Mouse (Mus musculus) heart, adult 2 months (tissue): Measurements from ENCODE around the gene Tinf2. TPM values are rescaled to one million over a fixed set of nuclear protein-coding genes. Genes with fewer than 3 reads are reported as not detected.

Experiments used
- DNase-seq, 2 experiments: peaks; one replicate each; pipeline ENCODE4 v3.0.0; 2021
- H3K27ac ChIP-seq: fragments of 200-600 bp; 2 replicates; pipeline ENCODE4 v1.8.1; 2022
- H3K27me3 ChIP-seq: fragments of 200-500 bp; 2 replicates; pipeline ENCODE4 v1.6.1; 2012; ENCODE audit warnings: mild to moderate bottlenecking, low read length, inconsistent platforms, mixed read lengths; ENCODE audit not compliant: control insufficient read depth, insufficient read depth
- H3K36me3 ChIP-seq: fragments of 200-500 bp; 2 replicates; pipeline ENCODE4 v1.6.1; 2012; ENCODE audit warnings: low read length, inconsistent platforms; ENCODE audit not compliant: control insufficient read depth, insufficient read depth
- H3K4me1 ChIP-seq: fragments of 200-500 bp; 2 replicates; pipeline ENCODE4 v1.6.1; 2011; ENCODE audit warnings: low read length; ENCODE audit not compliant: control insufficient read depth, insufficient read depth
- H3K4me3 ChIP-seq: fragments of 200-600 bp; 2 replicates; pipeline ENCODE4 v1.8.1; 2022
- H3K79me2 ChIP-seq: fragments of 200-500 bp; replicated peaks from 2 replicates; pipeline ENCODE4 v1.6.1; 2012; ENCODE audit warnings: mild to moderate bottlenecking, inconsistent platforms, low read length, moderate library complexity, mixed read lengths; ENCODE audit not compliant: control insufficient read depth, insufficient read depth
- H3K9ac ChIP-seq: fragments of 200-500 bp; 2 replicates; pipeline ENCODE4 v1.6.1; 2012; ENCODE audit warnings: low read depth, mild to moderate bottlenecking, control low read depth, inconsistent platforms, low read length, mixed read lengths
- CTCF ChIP-seq: fragments of 200-600 bp; IDR thresholded peaks from 2 replicates; pipeline ENCODE4 v1.8.1; 2022; ENCODE audit warnings: antibody characterized with exemption, mild to moderate bottlenecking, moderate library complexity
- EP300 ChIP-seq: fragments of 200-500 bp; IDR thresholded peaks from 2 replicates; pipeline ENCODE4 v1.6.1; 2011; ENCODE audit warnings: low read depth, low read length, control low read depth; ENCODE audit not compliant: insufficient read depth
- POLR2A ChIP-seq: fragments of 200-500 bp; IDR thresholded peaks from 2 replicates; pipeline ENCODE4 v1.6.1; 2011; ENCODE audit warnings: mild to moderate bottlenecking, low read depth, low read length, control low read depth; ENCODE audit not compliant: insufficient read depth
- WGBS: fragments of 180-500 bp; shearing (Covaris S2); methylation state at CpG from one replicate; pipeline ENCODE4 v1.1.7; 2018; 5-methylcytosine and 5-hydroxymethylcytosine counted together
- intact Hi-C: fragments of 180-260 bp; cut with DNase I; formaldehyde crosslinking; loops from one replicate; pipeline ENCODE4 v1.15.1; 2025
- polyA plus RNA-seq: library from polyadenylated mRNA; depleted of rRNA; stranded (reverse); fragments of >200 nt; gene quantifications from 2 replicates; pipeline ENCODE4 v1.2.3, GENCODE M21; 2012
- total RNA-seq, 2 experiments: library from RNA; stranded (reverse); gene quantifications; 2 replicates each; pipeline ENCODE4 v1.2.3; 2021

The Tinf2 gene
- total and polyA plus RNA-seq, 3 experiments = 7.6 to 12.8 (median 12.6) TPM

DNA sequence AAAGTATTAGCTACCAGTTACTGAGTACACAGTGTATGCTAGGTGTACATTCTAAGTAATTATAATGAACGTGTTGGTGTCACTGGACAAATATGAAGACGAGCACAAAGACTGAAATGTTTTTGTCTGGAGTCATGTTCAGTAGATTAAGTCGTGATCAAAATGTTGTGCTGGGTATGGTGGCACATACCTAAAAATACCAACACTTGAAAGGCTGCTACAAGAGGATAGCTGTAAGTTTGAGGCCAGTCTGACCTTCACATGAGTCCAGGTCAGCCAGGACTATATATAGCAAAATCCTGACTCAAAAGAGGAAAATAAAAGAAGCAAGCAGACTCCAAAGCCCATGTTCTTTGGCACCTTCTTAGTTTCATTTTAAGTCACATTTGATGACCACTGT, 24.7 kb downstream of the Tinf2 start:
- Histone ChIP-seq H3K79me2 (no peaks in the 10 kb centered on the region), H3K36me3 (peaks cover 12% of the 10 kb centered on the region; the same call in 1 of the 2 replicates), H3K27ac (peak overlapping the region; percentile 88), H3K9ac (no peak overlapping the region), H3K4me1 (peaks cover 1% of the 10 kb centered on the region), H3K27me3 (no peaks in the 10 kb centered on the region), H3K4me3 (no peak overlapping the region)
- no peak for TF ChIP-seq CTCF
- TF ChIP-seq POLR2A = no peak
- no peak for TF ChIP-seq EP300
- 48% methylated on average over 3 of the region's 3 CpGs for whole genome bisulfite sequencing
- intact Hi-C loops = no loop called here
- no peak for DNase-seq

DNA sequence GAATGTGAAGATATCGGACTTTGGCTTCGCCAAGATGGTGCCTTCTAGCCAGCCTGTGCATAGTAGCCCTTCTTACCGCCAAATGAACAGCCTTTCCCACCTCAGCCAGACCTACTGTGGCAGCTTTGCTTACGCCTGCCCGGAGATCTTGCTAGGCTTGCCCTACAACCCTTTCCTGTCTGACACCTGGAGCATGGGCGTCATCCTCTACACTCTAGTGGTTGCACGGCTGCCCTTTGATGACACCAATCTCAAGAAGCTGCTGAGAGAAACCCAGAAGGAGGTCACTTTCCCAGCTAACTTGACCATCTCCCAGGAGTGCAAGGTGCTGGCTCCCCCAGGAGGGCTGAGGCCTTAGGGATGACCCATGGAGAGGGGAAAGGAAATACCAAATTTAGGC, 30.1 kb downstream of the Tinf2 start:
- no peak overlapping the region for H3K4me3 ChIP-seq
- 80% methylated on average over 7 of the region's 7 CpGs for WGBS
- no peak overlapping the region for H3K9ac ChIP-seq
- no peaks in the 10 kb centered on the region for H3K79me2 ChIP-seq
- no peaks in the 10 kb centered on the region for H3K27me3 ChIP-seq
- no peaks in the 10 kb centered on the region for H3K36me3 ChIP-seq
- no peak for TF ChIP-seq EP300
- TF ChIP-seq CTCF = no peak
- no peak for TF ChIP-seq POLR2A
- H3K4me1 ChIP-seq = no peaks in the 10 kb centered on the region
- intact Hi-C loops = no loop called here
- H3K27ac ChIP-seq = no peak overlapping the region
- DNase-seq = no peak

DNA sequence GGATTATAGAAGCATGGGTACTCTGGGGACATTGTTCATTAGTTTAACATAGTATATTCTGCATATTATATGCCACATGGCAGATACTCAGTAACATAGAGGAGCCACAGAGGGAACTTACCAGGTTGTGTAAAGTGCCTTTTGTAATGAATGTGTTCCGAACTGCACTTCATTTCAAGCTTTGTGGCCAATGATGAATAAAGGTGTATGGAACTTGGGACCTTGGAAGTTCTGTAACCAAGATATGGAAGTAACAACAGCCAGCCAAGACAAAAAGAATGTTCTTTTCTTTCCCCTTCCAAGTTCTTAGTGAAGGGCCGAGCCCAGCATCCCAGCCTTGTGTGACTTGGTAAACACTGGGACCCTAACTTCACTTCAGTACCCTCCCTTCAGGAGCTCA, 31.7 kb downstream of the Tinf2 start, which contains the start of gene Tssk4:
Tssk4 (plus strand) TSS at position 301 of the 400 bp plus-strand sequence.
- intact Hi-C loops = no loop called here
- TF ChIP-seq CTCF (no peak), EP300 (no peak), POLR2A (no peak)
- H3K27me3 ChIP-seq = no peaks in the 10 kb centered on the region

DNA sequence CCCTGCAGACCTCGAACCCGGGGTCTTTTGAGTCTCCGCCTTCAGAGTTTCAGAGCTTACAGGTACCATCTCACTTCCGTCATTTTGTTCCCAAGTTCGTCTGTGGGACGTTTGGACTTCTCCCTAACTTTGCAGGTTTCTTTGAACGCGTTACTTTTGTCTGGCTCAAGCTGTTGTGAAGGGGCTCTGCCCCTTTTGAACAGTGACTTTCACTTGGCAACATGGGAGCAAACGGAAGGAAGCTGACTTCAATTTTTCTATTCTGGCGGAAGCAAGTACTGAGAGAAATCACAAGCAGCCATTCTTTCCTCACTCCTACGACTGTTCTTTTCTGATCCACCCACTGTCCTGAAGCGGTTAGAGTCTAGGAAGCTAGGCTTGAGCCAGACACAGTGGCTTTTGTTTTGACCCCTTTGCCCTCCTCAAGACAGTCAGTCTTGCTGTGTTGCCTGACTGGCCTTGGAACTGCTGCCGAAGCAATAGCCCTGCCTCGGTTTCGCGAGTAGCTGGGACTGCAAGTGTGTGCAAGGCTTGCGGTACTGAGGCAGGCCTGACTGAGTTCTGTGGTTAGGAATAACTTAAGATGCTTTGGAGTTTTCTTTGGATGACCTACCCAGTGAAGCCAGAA, 37.2 kb downstream of the Tinf2 start:
- no peak for TF ChIP-seq CTCF
- no peak for TF ChIP-seq EP300
- TF ChIP-seq POLR2A = 0 out of 2 replicates have a peak, but pooled peaks have one; percentile 12
- intact Hi-C loops = loop anchor here (5.0 kb wide), 1 partner anchor 78 kb away; the partner anchor contains the start of gene Rabggta
- H3K4me1 ChIP-seq = peaks cover 5% of the 10 kb centered on the region
- H3K4me3 ChIP-seq = peak overlapping the region; percentile 95
- DNase-seq = no peak
- 9% methylated on average over 17 of the region's 17 CpGs for WGBS
- H3K27ac ChIP-seq = peak overlapping the region; percentile 100; the same call in 1 of the 2 replicates
- no peaks in the 10 kb centered on the region for H3K27me3 ChIP-seq
- H3K79me2 ChIP-seq = 0 out of 2 replicates have a peak, but pooled peaks cover 2% of the 10 kb centered on the region
- peak overlapping the region; percentile 25 for H3K9ac ChIP-seq
- no peaks in the 10 kb centered on the region for H3K36me3 ChIP-seq

More for the DNA sequence above, 31.7 kb downstream of the Tinf2 start, which contains the start of gene Tssk4:
- H3K9ac ChIP-seq = no peak within 1 kb of the TSS
- H3K79me2 ChIP-seq = no peaks in the 10 kb centered on the region
- no peak within 1 kb of the TSS for H3K4me3 ChIP-seq
- DNase-seq = no peak
- WGBS = 90% methylated on average over 2 of the region's 2 CpGs
- H3K36me3 ChIP-seq = no peaks in the 10 kb centered on the region
- no peak within 1 kb of the TSS for H3K27ac ChIP-seq
- no peaks in the 10 kb centered on the region for H3K4me1 ChIP-seq

DNA sequence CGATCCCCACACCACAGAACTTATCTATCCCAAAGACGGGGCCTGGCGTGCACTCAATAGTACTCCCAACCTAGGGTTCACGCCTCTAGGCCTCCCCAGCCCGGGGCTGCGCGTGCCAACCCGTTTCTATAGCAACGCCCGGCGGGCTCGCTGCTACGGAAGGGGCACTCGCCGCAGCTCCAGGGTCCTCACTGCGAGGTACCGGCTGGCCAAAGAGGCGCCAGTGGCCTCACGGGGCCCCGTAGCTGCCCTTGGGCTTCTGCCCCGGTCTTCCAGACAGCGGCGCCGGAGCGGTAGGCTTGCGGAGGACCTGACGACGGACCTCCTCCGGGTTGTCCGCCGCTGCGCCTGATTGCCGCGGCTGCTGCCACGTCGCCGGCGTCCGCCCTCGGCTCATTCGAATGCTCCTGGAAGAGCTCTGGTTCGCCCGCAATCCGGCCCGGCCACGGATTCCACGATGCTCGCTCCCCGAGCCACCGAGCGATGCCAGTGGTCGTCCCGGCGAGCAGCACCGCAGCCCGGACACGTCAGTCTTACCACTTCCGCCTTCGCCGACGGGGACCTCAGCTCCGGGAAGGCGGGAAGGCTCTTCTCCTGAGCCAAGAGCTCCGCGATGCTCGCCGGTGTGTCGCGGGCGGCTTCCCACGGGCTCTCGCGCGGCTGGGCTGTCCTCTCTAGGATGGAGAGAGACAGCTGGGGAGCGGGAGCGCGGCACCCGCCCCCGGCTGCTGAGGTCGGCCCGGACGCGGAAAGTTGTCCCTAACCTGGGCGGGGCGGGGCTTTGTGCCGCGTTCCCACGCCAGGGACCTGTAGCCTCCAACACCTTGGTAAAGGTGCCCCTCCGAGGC, 38.3 kb downstream of the Tinf2 start, which contains the start of gene Tm9sf1:
Tm9sf1 (minus strand) TSS at position 747 of the 848 bp plus-strand sequence.
- intact Hi-C loops = loop anchor here (2.0 to 5.0 kb wide), 3 partner anchors 18 to 79 kb away; partner anchors contain the start of genes Mdp1 and Rabggta
- WGBS = under 1% methylated on average over 89 of the region's 89 CpGs

More for the DNA sequence above, 38.3 kb downstream of the Tinf2 start, which contains the start of gene Tm9sf1:
- peak within 1 kb of the TSS; percentile 100 for H3K27ac ChIP-seq
- peak within 1 kb of the TSS; percentile 95 for H3K4me3 ChIP-seq
- H3K4me1 ChIP-seq = peaks cover 5% of the 10 kb centered on the region
- H3K36me3 ChIP-seq = no peaks in the 10 kb centered on the region
- 0 out of 2 replicates have a peak, but pooled peaks cover 2% of the 10 kb centered on the region for H3K79me2 ChIP-seq
- peak within 1 kb of the TSS; percentile 88 for H3K9ac ChIP-seq
- peak; percentile 94 for DNase-seq
- peak; percentile 47; the same call in 1 of the 2 replicates for TF ChIP-seq POLR2A
- no peak for TF ChIP-seq EP300
- peak; percentile 27; the same call in 1 of the 2 replicates for TF ChIP-seq CTCF
- H3K27me3 ChIP-seq = no peaks in the 10 kb centered on the region
